ENCODE assay signal across 9 mouse cellular contexts in the genomic region with DNA sequence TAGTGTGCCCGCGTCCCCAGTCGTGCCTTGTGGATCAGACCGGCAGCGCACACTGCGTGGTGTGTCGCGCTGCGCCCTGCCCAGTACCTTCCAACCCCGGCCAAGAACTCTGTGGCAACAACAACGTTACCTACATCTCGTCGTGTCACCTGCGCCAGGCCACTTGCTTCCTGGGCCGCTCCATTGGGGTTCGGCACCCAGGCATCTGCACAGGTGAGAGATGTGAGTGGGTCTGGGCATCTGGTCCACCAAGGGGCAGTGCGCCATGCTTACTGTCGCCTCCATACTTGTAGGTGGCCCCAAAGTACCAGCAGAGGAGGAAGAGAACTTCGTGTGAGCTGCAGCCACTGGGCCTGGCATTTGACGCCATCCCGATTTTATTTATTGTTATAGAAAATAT. TPM values are rescaled to one million over a fixed set of nuclear protein-coding genes. Genes with fewer than 3 reads are reported as not detected.
A peak's percentile ranks its signal among the peaks of the same experiment; 100 is the strongest.
DNase-seq lines count a peak whose midpoint lies in the region; ATAC-seq lines count a peak whose summit lies in the region.
"Had no signal": no experiment of that assay in that cellular context is flagged by ENCODE, and none has a peak within 500 bp of the region (broad histone marks: within the 10 kb centered on the region; RNA-seq: fewer than 3 reads in every experiment).

No protein-coding gene starts in this region.

- no peaks in the 10 kb centered on the region for H3K36me3 ChIP-seq in embryonic facial prominence, embryonic 12.5 days
- no peaks in the 10 kb centered on the region for H3K36me3 ChIP-seq in hindbrain, embryonic 16.5 days (ENCODE audit: control insufficient read depth, insufficient read depth, low read length)
- H3K36me3 ChIP-seq in midbrain, embryonic 15.5 days (replicated peaks), result no peaks in the 10 kb centered on the region

- peak overlapping the region; percentile 73 for H3K4me2 ChIP-seq in embryonic facial prominence, embryonic 12.5 days (replicated peaks)
- peak overlapping the region; percentile 78 for H3K4me2 ChIP-seq in hindbrain, embryonic 16.5 days (ENCODE audit: low read length)
- H3K4me2 ChIP-seq in midbrain, embryonic 15.5 days, result peak overlapping the region; percentile 63

- no peak for ATAC-seq in embryonic facial prominence, embryonic 12.5 days (ENCODE audit: insufficient number of reproducible peaks, insufficient read depth, low FRiP score, low TSS enrichment)
- ATAC-seq in hindbrain, embryonic 16.5 days, result no peak; the same call in 1 of the 2 replicates
- no peak for ATAC-seq in midbrain, embryonic 15.5 days (replicated peaks)
- no peak for ATAC-seq in inflammation-experienced regulatory T-cells, adult 6 months

- H3K9me3 ChIP-seq in embryonic facial prominence, embryonic 12.5 days, result no peaks in the 10 kb centered on the region
- H3K9me3 ChIP-seq in hindbrain, embryonic 16.5 days (ENCODE audit: control insufficient read depth, low read length), result no peaks in the 10 kb centered on the region
- no peaks in the 10 kb centered on the region for H3K9me3 ChIP-seq in midbrain, embryonic 15.5 days

- peaks cover 24% of the 10 kb centered on the region for H3K4me1 ChIP-seq in embryonic facial prominence, embryonic 12.5 days
- peaks cover 8% of the 10 kb centered on the region for H3K4me1 ChIP-seq in hindbrain, embryonic 16.5 days (ENCODE audit: control insufficient read depth, insufficient read depth, low read depth, low read length)
- H3K4me1 ChIP-seq in midbrain, embryonic 15.5 days, result peaks cover 20% of the 10 kb centered on the region

- H3K27ac ChIP-seq in embryonic facial prominence, embryonic 12.5 days, result no peak overlapping the region
- H3K27ac ChIP-seq in hindbrain, embryonic 16.5 days (ENCODE audit: low read depth, low read length), result no peak overlapping the region
- no peak overlapping the region for H3K27ac ChIP-seq in midbrain, embryonic 15.5 days

- WGBS in embryonic facial prominence, embryonic 12.5 days, result 34% methylated on average over 21 of the region's 21 CpGs
- WGBS in hindbrain, embryonic 16.5 days, result 32% methylated on average over 21 of the region's 21 CpGs
- 29% methylated on average over 21 of the region's 21 CpGs for WGBS in midbrain, embryonic 15.5 days

- peaks cover 39% of the 10 kb centered on the region for H3K27me3 ChIP-seq in embryonic facial prominence, embryonic 12.5 days
- peaks cover 20% of the 10 kb centered on the region for H3K27me3 ChIP-seq in hindbrain, embryonic 16.5 days (replicated peaks; ENCODE audit: control insufficient read depth, insufficient read depth, low read length)
- peaks cover 44% of the 10 kb centered on the region for H3K27me3 ChIP-seq in midbrain, embryonic 15.5 days (replicated peaks)

- DNase-seq in kidney, postnatal 10 days, result peak; percentile 44
- DNase-seq in kidney, postnatal 14 days, result no peak
- no peak for DNase-seq in embryo, embryonic 9.5 days (ENCODE audit: extremely low spot score)
- DNase-seq in gastrocnemius, postnatal 10 days, result no peak
- DNase-seq: heart, adult 18-20 months had no signal

- H3K4me3 ChIP-seq in embryonic facial prominence, embryonic 12.5 days, result peak overlapping the region; percentile 36
- peak overlapping the region; percentile 48 for H3K4me3 ChIP-seq in hindbrain, embryonic 16.5 days (ENCODE audit: low read length)
- H3K4me3 ChIP-seq in midbrain, embryonic 15.5 days, result peak overlapping the region; percentile 37

- no peak overlapping the region for H3K9ac ChIP-seq in embryonic facial prominence, embryonic 12.5 days
- H3K9ac ChIP-seq in hindbrain, embryonic 16.5 days (ENCODE audit: low read depth, low read length), result peak overlapping the region; percentile 48
- no peak overlapping the region for H3K9ac ChIP-seq in midbrain, embryonic 15.5 days

RNA-seq across cellular contexts. Expression of gene Fstl3, which starts 4.1 kb away (rescaled TPM):
- 3.5 and 3.7 TPM in 2 replicates for polyA plus RNA-seq in embryonic facial prominence, embryonic 12.5 days (2016; fragmentation: Nextera tagmentation; extraction: Ambion mirVana)
- polyA plus RNA-seq in hindbrain, embryonic 16.5 days (2015; fragmentation: Nextera tagmentation; extraction: Ambion mirVana), result 2.6 and 3.0 TPM in 2 replicates
- polyA plus RNA-seq in midbrain, embryonic 15.5 days (2015; fragmentation: Nextera tagmentation; extraction: Ambion mirVana), result 1.9 and 2.0 TPM in 2 replicates
- polyA plus RNA-seq in inflammation-experienced regulatory T-cells, adult 6 months (2017; shearing (Covaris generic)), result 1 to 10 TPM in 1 of 3 experiments, under 1 TPM in 1, not detected in 1; 0.21 to 1.2 TPM
- 1 to 10 TPM; 1.1 to 1.6 TPM for total RNA-seq in gastrocnemius, postnatal 10 days (2021)

RNA-seq across cellular contexts. Expression of gene Prss57, which starts 9.6 kb away (rescaled TPM):
- polyA plus RNA-seq in embryonic facial prominence, embryonic 12.5 days (2016; fragmentation: Nextera tagmentation; extraction: Ambion mirVana), result 0.06 TPM in 1 of 2 replicates, not detected in the other
- polyA plus RNA-seq in hindbrain, embryonic 16.5 days (2015; fragmentation: Nextera tagmentation; extraction: Ambion mirVana), result 0.31 TPM in 1 of 2 replicates, not detected in the other
- 0.17 TPM in 1 of 2 replicates, not detected in the other for polyA plus RNA-seq in midbrain, embryonic 15.5 days (2015; fragmentation: Nextera tagmentation; extraction: Ambion mirVana)
- polyA plus RNA-seq in inflammation-experienced regulatory T-cells, adult 6 months (2017; shearing (Covaris generic)), result 1 to 10 TPM in 1 of 3 experiments, under 1 TPM in 1, not detected in 1; 0.57 to 1.1 TPM
- under 1 TPM in 1 of 2 experiments, not detected in 1; 0.11 TPM for total RNA-seq in gastrocnemius, postnatal 10 days (2021)
- total RNA-seq: heart, adult 18-20 months had no signal

RNA-seq across cellular contexts. Expression of gene Palm, which starts 12.2 kb away (rescaled TPM):
- 132 and 142 TPM in 2 replicates for polyA plus RNA-seq in embryonic facial prominence, embryonic 12.5 days (2016; fragmentation: Nextera tagmentation; extraction: Ambion mirVana)
- polyA plus RNA-seq in hindbrain, embryonic 16.5 days (2015; fragmentation: Nextera tagmentation; extraction: Ambion mirVana), result 297 and 309 TPM in 2 replicates
- polyA plus RNA-seq in midbrain, embryonic 15.5 days (2015; fragmentation: Nextera tagmentation; extraction: Ambion mirVana), result 337 and 348 TPM in 2 replicates
- polyA plus RNA-seq in inflammation-experienced regulatory T-cells, adult 6 months (2017; shearing (Covaris generic)), result under 1 TPM in 1 of 3 experiments, not detected in 2; 0.43 TPM
- 10 to 100 TPM; 26.6 to 36.8 TPM for total RNA-seq in gastrocnemius, postnatal 10 days (2021)

RNA-seq across cellular contexts. Expression of gene Rnf126, which starts 14.4 kb away (rescaled TPM):
- 109 and 111 TPM in 2 replicates for polyA plus RNA-seq in embryonic facial prominence, embryonic 12.5 days (2016; fragmentation: Nextera tagmentation; extraction: Ambion mirVana)
- 74.2 and 101 TPM in 2 replicates for polyA plus RNA-seq in hindbrain, embryonic 16.5 days (2015; fragmentation: Nextera tagmentation; extraction: Ambion mirVana)
- polyA plus RNA-seq in midbrain, embryonic 15.5 days (2015; fragmentation: Nextera tagmentation; extraction: Ambion mirVana), result 109 and 117 TPM in 2 replicates
- polyA plus RNA-seq in inflammation-experienced regulatory T-cells, adult 6 months (2017; shearing (Covaris generic)), result 1 to 10 TPM; 2.1 to 2.8 (median 2.7) TPM
- total RNA-seq in gastrocnemius, postnatal 10 days (2021), result 10 to 100 TPM; 35.2 to 36.1 TPM

RNA-seq across cellular contexts. Expression of gene Fgf22, which starts 26.3 kb away (rescaled TPM):
- polyA plus RNA-seq in embryonic facial prominence, embryonic 12.5 days (2016; fragmentation: Nextera tagmentation; extraction: Ambion mirVana), result 0.33 and 0.65 TPM in 2 replicates
- polyA plus RNA-seq in hindbrain, embryonic 16.5 days (2015; fragmentation: Nextera tagmentation; extraction: Ambion mirVana), result 1.9 and 3.1 TPM in 2 replicates
- polyA plus RNA-seq in midbrain, embryonic 15.5 days (2015; fragmentation: Nextera tagmentation; extraction: Ambion mirVana), result 1.4 and 1.6 TPM in 2 replicates
- under 1 TPM in 1 of 3 experiments, not detected in 2; 0.24 TPM for polyA plus RNA-seq in inflammation-experienced regulatory T-cells, adult 6 months (2017; shearing (Covaris generic))
- total RNA-seq in gastrocnemius, postnatal 10 days (2021), result not detected
- total RNA-seq: heart, adult 18-20 months had no signal

Comparison
In these comparisons a context has a peak if more than half of its experiments do, and no peak if none do; other contexts are left out.
1. RNA of gene Palm, which starts 12.2 kb away (polyA plus RNA-seq): 337 to 348 TPM in midbrain, embryonic 15.5 days, 297 to 309 TPM in hindbrain, embryonic 16.5 days and 132 to 142 TPM in embryonic facial prominence, embryonic 12.5 days; 0.43 TPM in inflammation-experienced regulatory T-cells, adult 6 months; every median in the first group is over 10 times any median in the second.
2. Peak in every context shown above with its lines, with median percentiles within 50 percentile points of each other: H3K4me2 ChIP-seq and H3K4me3 ChIP-seq.